Mouse (Mus musculus) layer of hippocampus, adult 18-20 months (tissue): ENCODE data around the gene Tiam1. TPM values are rescaled to one million over a fixed set of nuclear protein-coding genes. Genes with fewer than 3 reads are reported as not detected.
A peak's percentile ranks its signal among the peaks of the same experiment; 100 is the strongest.
"Not testable (repeated sequence)": the region's sequence is repeated elsewhere in the genome, so short reads cannot be mapped to it uniquely, and the experiment has no call there.

ENCODE experiments used
- DNase-seq, 2 experiments: peaks; one replicate each; pipeline ENCODE4 v3.0.0; 2022; ENCODE audit warnings: low spot score in 2 of 2
- total RNA-seq, 2 experiments: library from RNA; stranded (reverse); gene quantifications; 2 replicates each; pipeline ENCODE4 v1.2.3; 2021

The Tiam1 gene
- total RNA-seq, 2 experiments from 2014 or later = 109 to 111 TPM

GRCm38 (mm10) chr16:90112577-90113155 is 30.9 kb downstream of the Tiam1 start:
- DNase-seq = peak; percentile 36 to 59

- no peak for DNase-seq
These were observed 34.1 kb downstream of the Tiam1 start for GRCm38 (mm10) chr16:90109500-90109899.

DNA sequence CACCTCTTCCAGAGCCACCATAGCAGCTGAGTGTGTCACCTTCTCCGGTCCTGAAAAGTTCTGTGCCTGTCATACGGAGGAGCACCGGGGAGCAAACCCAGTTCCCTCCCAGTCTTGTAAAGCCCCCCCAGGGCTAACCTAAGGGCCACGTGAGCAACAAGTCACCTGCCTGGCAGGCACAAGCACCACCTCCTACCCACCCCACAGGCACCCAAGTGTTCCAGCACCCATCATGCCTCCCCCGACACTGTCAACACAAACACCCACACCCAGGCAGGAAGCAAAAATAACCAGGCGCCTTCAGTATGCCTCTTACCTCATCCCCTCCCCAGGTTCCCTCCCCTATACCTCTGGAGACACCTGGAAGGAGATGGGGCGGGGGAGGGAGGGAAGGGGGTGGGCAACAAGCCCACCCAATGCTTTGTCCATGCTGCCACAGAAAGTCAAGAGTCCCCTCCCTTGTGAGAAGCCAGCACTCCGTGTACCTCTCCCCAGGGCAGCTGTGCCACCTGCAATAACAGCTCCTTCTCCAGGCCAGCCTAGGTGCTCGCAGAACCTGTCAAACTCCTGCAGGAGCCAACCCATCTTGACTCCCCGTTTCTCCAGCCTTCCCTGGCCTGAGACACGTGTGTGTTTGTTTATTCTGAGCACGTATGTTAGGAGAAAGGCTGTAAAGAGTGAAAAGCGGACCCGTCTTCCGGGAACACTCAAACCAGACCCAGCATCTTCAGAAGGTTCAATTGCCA is 38.7 kb downstream of the Tiam1 start:
- peak; percentile 20 to 51 for DNase-seq

DNA sequence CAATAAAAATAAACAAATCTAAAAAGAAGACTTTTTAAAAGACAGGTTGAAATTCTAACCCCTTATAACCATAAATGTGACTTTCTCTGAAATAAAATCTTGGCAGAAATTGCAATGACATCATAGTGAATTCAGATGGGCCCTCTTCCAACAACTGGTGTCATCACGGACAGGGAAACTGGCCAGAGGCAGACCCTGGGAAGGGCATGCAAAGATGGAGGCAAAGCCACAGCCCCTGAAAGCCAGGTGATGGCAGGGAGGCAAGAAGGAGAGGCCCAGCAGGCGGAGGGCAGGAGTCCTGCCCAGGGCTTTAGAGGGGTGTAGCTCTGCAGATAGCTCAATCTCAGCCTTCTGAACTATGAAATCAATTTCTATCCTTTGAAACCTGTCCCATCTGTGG is 39.8 kb downstream of the Tiam1 start:
- no peak for DNase-seq

DNA sequence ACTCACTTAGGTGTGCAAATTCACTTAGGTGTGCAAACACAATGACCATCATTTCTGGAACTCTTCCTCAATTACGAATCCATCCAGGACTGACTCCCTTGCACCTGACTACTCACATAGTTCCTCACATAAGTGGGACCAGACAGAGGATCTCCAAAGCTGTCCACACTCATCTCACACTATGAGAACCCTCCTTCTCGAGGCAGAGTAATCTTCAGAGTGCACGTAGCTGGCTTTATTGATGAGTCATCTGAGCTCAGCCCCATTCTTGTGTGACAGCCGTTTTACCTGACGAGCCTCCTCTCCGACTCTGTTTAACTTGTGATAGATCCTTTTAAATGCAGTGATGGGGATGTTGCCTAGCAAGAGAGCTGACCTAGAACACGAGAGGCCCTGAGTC is 41.0 kb downstream of the Tiam1 start:
- DNase-seq = no peak

DNA sequence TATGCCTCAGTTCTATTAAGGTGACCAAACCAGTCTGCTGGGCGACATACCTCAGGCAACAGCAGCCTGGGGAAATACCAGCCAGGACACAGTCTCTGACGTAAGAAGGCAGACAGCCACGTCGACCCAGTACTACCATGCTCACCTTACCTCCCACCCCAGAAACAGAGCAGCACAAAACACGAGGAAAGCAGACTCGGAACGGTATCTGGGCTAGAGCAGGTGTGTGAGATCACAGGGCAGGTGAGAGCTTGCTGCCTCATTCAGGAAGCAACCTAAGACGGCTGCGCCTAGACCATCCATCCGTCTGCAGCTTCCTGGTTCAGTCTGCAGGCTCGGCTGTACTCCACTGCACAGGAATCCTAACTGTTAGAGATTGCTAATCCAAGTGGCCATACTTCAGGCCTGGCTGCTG is 45.4 kb downstream of the Tiam1 start:
- DNase-seq = no peak

DNA sequence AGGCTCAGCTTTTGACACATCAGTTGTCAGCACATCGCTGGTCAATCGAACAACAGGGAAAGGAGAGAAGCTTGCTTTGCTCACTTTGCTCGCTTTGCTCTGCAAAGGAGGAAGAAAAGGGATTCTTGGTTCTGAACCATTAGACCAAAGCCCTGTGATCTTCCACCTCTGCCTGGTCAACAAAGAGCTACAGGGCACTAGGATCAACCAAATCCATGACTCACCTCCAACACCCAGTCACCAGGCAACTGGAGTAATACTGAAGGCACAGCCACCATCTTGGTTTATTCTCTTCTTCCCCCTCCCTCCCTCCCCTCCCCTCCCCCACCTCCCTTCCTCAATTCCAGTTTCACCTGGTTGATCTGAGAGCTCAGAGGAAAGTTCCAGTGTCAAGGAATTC is 45.8 kb downstream of the Tiam1 start:
- DNase-seq = no peak

- DNase-seq = no peak
These were observed 47.6 kb downstream of the Tiam1 start for GRCm38 (mm10) chr16:90096011-90096410.

- DNase-seq = no peak
These were observed 50.6 kb downstream of the Tiam1 start for GRCm38 (mm10) chr16:90093015-90093414.

- DNase-seq = no peak
These were observed 51.7 kb downstream of the Tiam1 start for GRCm38 (mm10) chr16:90091906-90092305.

- DNase-seq = no peak
These were observed 52.4 kb downstream of the Tiam1 start for GRCm38 (mm10) chr16:90091112-90091720.

- DNase-seq = no peak
These were observed 53.2 kb downstream of the Tiam1 start for GRCm38 (mm10) chr16:90090368-90090767.

GRCm38 (mm10) chr16:90087256-90087655 is 56.3 kb downstream of the Tiam1 start:
- DNase-seq = no peak

DNA sequence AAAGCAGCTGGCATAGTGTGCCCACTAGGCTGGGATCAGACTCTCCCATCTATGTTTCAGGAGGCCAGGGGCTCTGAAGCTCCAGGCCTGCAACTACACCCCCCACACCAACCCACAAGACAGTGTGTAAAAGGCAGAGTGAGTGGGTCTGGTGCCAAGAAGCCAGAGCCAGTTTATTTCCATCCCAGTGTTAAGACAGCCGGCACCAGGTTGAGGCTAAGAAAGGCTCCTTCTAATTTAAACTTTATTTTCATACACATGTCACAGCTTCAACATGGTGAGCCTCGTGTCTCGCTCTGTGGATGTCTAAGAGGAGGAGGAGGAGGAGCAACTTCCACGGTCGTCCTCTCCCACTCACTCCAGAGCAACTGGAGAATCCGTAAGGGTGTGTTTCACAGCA is 57.5 kb downstream of the Tiam1 start:
- DNase-seq = peak; percentile 54 to 75

DNA sequence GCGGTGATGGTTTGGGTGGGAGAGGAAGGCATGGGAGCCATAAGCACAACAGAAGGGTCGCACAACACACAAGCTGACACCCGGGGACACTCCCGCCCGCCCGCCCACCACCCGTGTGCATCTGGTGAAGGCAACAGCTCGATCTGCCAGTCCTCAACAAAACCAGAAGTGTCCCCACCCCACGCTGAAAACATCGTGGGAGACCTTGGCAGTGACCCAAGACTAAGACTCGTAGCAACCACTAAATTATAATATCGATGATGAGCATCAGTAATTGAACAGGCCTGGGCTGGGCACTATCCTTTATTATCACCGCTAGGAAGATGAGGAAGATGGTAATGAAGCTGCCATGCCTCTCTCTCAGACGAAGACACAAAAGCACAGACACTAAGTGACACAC is 58.0 kb downstream of the Tiam1 start:
- peak; percentile 79 to 93 for DNase-seq

- no peak for DNase-seq
These were observed 62.4 kb downstream of the Tiam1 start for GRCm38 (mm10) chr16:90081125-90081524.

GRCm38 (mm10) chr16:90078806-90079381 is 64.7 kb downstream of the Tiam1 start:
- DNase-seq = no peak

DNA sequence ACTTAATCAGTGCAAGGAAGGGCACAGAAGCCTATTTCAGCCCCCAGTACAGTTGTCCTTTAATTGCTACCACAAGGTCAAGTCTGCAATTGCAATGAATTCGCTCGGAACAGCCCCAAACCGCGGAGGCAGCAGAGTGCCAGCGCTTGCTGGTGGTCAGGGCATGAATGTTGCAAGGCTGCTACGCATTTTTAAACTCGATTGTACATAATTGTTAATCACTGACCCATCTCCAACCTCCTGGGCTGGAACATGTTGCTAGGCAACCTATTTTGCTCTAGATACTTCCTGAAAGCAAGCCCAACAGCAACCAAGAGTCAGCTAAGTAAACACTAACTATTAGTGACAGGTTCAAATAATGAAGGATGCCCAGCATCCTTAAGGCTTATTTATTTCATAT is 70.1 kb downstream of the Tiam1 start:
- DNase-seq = no peak

- DNase-seq = no peak
These were observed 70.9 kb downstream of the Tiam1 start for GRCm38 (mm10) chr16:90072651-90073050.

DNA sequence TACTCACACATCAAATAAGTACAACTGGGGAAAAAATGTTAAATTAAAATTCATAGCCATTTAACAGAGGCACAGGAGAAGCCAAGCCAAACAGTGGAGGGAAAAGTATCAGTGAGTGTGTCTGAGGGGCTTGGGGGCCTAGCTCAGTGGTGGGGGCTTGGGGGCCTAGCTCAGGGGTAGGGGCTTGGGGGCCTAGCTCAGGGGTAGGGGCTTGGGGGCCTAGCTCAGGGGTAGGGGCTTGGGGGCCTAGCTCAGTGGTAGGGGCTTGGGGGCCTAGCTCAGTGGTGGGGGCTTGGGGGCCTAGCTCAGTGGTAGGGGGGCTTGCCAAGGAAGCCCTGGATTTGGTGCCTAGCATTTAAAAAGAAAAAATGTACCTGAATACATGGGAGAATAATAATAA is 72.4 kb downstream of the Tiam1 start:
- not testable (repeated sequence) for DNase-seq

GRCm38 (mm10) chr16:90070104-90070503 is 73.5 kb downstream of the Tiam1 start:
- peak in 1 of 2 experiments; percentile 72 for DNase-seq

GRCm38 (mm10) chr16:90069197-90069596 is 74.4 kb downstream of the Tiam1 start:
- no peak for DNase-seq
